Mouse (Mus musculus) heart, adult 2 months (tissue): ENCODE results near the gene Anapc13. TPM values are rescaled to one million over a fixed set of nuclear protein-coding genes. Genes with fewer than 3 reads are reported as not detected.

Experiments used
- DNase-seq, 2 experiments: peaks; one replicate each; pipeline ENCODE4 v3.0.0; 2021
- H3K27ac ChIP-seq: fragments of 200-600 bp; 2 replicates; pipeline ENCODE4 v1.8.1; 2022
- H3K27me3 ChIP-seq: fragments of 200-500 bp; 2 replicates; pipeline ENCODE4 v1.6.1; 2012; ENCODE audit warnings: mild to moderate bottlenecking, low read length, inconsistent platforms, mixed read lengths; ENCODE audit not compliant: control insufficient read depth, insufficient read depth
- H3K36me3 ChIP-seq: fragments of 200-500 bp; 2 replicates; pipeline ENCODE4 v1.6.1; 2012; ENCODE audit warnings: low read length, inconsistent platforms; ENCODE audit not compliant: control insufficient read depth, insufficient read depth
- H3K4me1 ChIP-seq: fragments of 200-500 bp; 2 replicates; pipeline ENCODE4 v1.6.1; 2011; ENCODE audit warnings: low read length; ENCODE audit not compliant: control insufficient read depth, insufficient read depth
- H3K4me3 ChIP-seq: fragments of 200-600 bp; 2 replicates; pipeline ENCODE4 v1.8.1; 2022
- H3K79me2 ChIP-seq: fragments of 200-500 bp; replicated peaks from 2 replicates; pipeline ENCODE4 v1.6.1; 2012; ENCODE audit warnings: mild to moderate bottlenecking, inconsistent platforms, low read length, moderate library complexity, mixed read lengths; ENCODE audit not compliant: control insufficient read depth, insufficient read depth
- H3K9ac ChIP-seq: fragments of 200-500 bp; 2 replicates; pipeline ENCODE4 v1.6.1; 2012; ENCODE audit warnings: low read depth, mild to moderate bottlenecking, control low read depth, inconsistent platforms, low read length, mixed read lengths
- CTCF ChIP-seq: fragments of 200-600 bp; IDR thresholded peaks from 2 replicates; pipeline ENCODE4 v1.8.1; 2022; ENCODE audit warnings: antibody characterized with exemption, mild to moderate bottlenecking, moderate library complexity
- EP300 ChIP-seq: fragments of 200-500 bp; IDR thresholded peaks from 2 replicates; pipeline ENCODE4 v1.6.1; 2011; ENCODE audit warnings: low read depth, low read length, control low read depth; ENCODE audit not compliant: insufficient read depth
- POLR2A ChIP-seq: fragments of 200-500 bp; IDR thresholded peaks from 2 replicates; pipeline ENCODE4 v1.6.1; 2011; ENCODE audit warnings: mild to moderate bottlenecking, low read depth, low read length, control low read depth; ENCODE audit not compliant: insufficient read depth
- WGBS: fragments of 180-500 bp; shearing (Covaris S2); methylation state at CpG from one replicate; pipeline ENCODE4 v1.1.7; 2018; 5-methylcytosine and 5-hydroxymethylcytosine counted together
- intact Hi-C: fragments of 180-260 bp; cut with DNase I; formaldehyde crosslinking; loops from one replicate; pipeline ENCODE4 v1.15.1; 2025
- polyA plus RNA-seq: library from polyadenylated mRNA; depleted of rRNA; stranded (reverse); fragments of >200 nt; gene quantifications from 2 replicates; pipeline ENCODE4 v1.2.3, GENCODE M21; 2012
- total RNA-seq, 2 experiments: library from RNA; stranded (reverse); gene quantifications; 2 replicates each; pipeline ENCODE4 v1.2.3; 2021

The Anapc13 gene
- total and polyA plus RNA-seq, 3 experiments, result 128 to 384 (median 344) TPM

- DNase-seq, result no peak
- Histone ChIP-seq H3K4me3 (no peak overlapping the region), H3K27ac (no peak overlapping the region), H3K79me2 (no peaks in the 10 kb centered on the region), H3K9ac (no peak overlapping the region), H3K27me3 (no peaks in the 10 kb centered on the region), H3K36me3 (no peaks in the 10 kb centered on the region), H3K4me1 (peaks cover 2% of the 10 kb centered on the region)
- WGBS, result 36% methylated on average over 7 of the region's 7 CpGs
- no peak for TF ChIP-seq CTCF
- TF ChIP-seq EP300, result no peak
- TF ChIP-seq POLR2A, result no peak
- intact Hi-C loops, result loop anchor here (5.0 kb wide), 1 partner anchor 42 kb away; no protein-coding TSS in a partner anchor
Measured at GRCm38 (mm10) chr9:102650637-102651036, 24.5 kb downstream of the Anapc13 start.

GRCm38 (mm10) chr9:102651199-102651720 is 25.2 kb downstream of the Anapc13 start:
- H3K27me3 ChIP-seq, result no peaks in the 10 kb centered on the region
- DNase-seq, result no peak
- H3K9ac ChIP-seq, result no peak overlapping the region
- H3K27ac ChIP-seq, result no peak overlapping the region
- peaks cover 2% of the 10 kb centered on the region for H3K4me1 ChIP-seq
- intact Hi-C loops, result loop anchor here (5.0 kb wide), 1 partner anchor 41 kb away; no protein-coding TSS in a partner anchor
- H3K79me2 ChIP-seq, result no peaks in the 10 kb centered on the region
- H3K4me3 ChIP-seq, result no peak overlapping the region
- WGBS, result 61% methylated on average over 6 of the region's 6 CpGs
- TF ChIP-seq POLR2A, result no peak
- no peak for TF ChIP-seq CTCF
- no peak for TF ChIP-seq EP300
- H3K36me3 ChIP-seq, result no peaks in the 10 kb centered on the region

- Histone ChIP-seq H3K27ac (no peak overlapping the region), H3K9ac (no peak overlapping the region), H3K79me2 (no peaks in the 10 kb centered on the region), H3K27me3 (no peaks in the 10 kb centered on the region), H3K4me1 (no peaks in the 10 kb centered on the region), H3K36me3 (no peaks in the 10 kb centered on the region), H3K4me3 (no peak overlapping the region)
- TF ChIP-seq EP300, result no peak
- TF ChIP-seq CTCF, result no peak
- TF ChIP-seq POLR2A, result no peak
- intact Hi-C loops, result no loop called here
- DNase-seq, result no peak
- 69% methylated on average over 8 of the region's 8 CpGs for WGBS
Measured at GRCm38 (mm10) chr9:102656355-102657095, 30.4 kb downstream of the Anapc13 start.

GRCm38 (mm10) chr9:102668115-102668514 is 42.0 kb downstream of the Anapc13 start:
- no peak for TF ChIP-seq EP300
- no peak for TF ChIP-seq POLR2A
- no peak for TF ChIP-seq CTCF
- no peaks in the 10 kb centered on the region for H3K36me3 ChIP-seq
- WGBS, result 74% methylated on average over 6 of the region's 6 CpGs
- no peaks in the 10 kb centered on the region for H3K4me1 ChIP-seq
- no peak overlapping the region for H3K4me3 ChIP-seq
- intact Hi-C loops, result no loop called here
- H3K27me3 ChIP-seq, result no peaks in the 10 kb centered on the region
- no peaks in the 10 kb centered on the region for H3K79me2 ChIP-seq
- H3K9ac ChIP-seq, result no peak overlapping the region
- H3K27ac ChIP-seq, result no peak overlapping the region
- no peak for DNase-seq

- no peaks in the 10 kb centered on the region for H3K36me3 ChIP-seq
- WGBS, result 87% methylated on average over 12 of the region's 12 CpGs
- no peak for DNase-seq
- TF ChIP-seq POLR2A, result no peak
- no peak for TF ChIP-seq EP300
- TF ChIP-seq CTCF, result no peak
- H3K27ac ChIP-seq, result no peak overlapping the region
- H3K79me2 ChIP-seq, result no peaks in the 10 kb centered on the region
- no peak overlapping the region for H3K9ac ChIP-seq
- intact Hi-C loops, result no loop called here
- no peaks in the 10 kb centered on the region for H3K4me1 ChIP-seq
- H3K4me3 ChIP-seq, result no peak overlapping the region
- H3K27me3 ChIP-seq, result no peaks in the 10 kb centered on the region
Measured at GRCm38 (mm10) chr9:102668906-102669305, 42.8 kb downstream of the Anapc13 start.

- Histone ChIP-seq H3K4me3 (no peak overlapping the region), H3K27me3 (no peaks in the 10 kb centered on the region), H3K4me1 (no peaks in the 10 kb centered on the region), H3K27ac (no peak overlapping the region), H3K9ac (no peak overlapping the region), H3K36me3 (no peaks in the 10 kb centered on the region), H3K79me2 (no peaks in the 10 kb centered on the region)
- TF ChIP-seq CTCF (no peak), POLR2A (no peak), EP300 (no peak)
- intact Hi-C loops, result no loop called here
- 65% methylated on average over 7 of the region's 7 CpGs for WGBS
- no peak for DNase-seq
Measured at GRCm38 (mm10) chr9:102673381-102673780, 47.3 kb downstream of the Anapc13 start.
